Mouse (Mus musculus) lung, embryonic 14.5 days (tissue): ENCODE results near the gene Fat3. TPM values are rescaled to one million over a fixed set of nuclear protein-coding genes. Genes with fewer than 3 reads are reported as not detected.
A peak's percentile ranks its signal among the peaks of the same experiment; 100 is the strongest.

Experiments
- ATAC-seq: fragments of 200-750 bp; cut with Nextera tagmentation; 2 replicates; pipeline ENCODE4 v1.8.0; 2017; ENCODE audit warnings: mild to moderate bottlenecking, moderate TSS enrichment, moderate library complexity; ENCODE audit not compliant: insufficient read depth
- DNase-seq: peaks from one replicate; pipeline ENCODE4 v3.0.0-alpha.2; 2015
- H3K27ac ChIP-seq: fragments of 300-500 bp; sonication (generic); 2 replicates; pipeline ENCODE4 v1.5.1; 2014; ENCODE audit warnings: low read depth, mild to moderate bottlenecking, moderate library complexity
- H3K27me3 ChIP-seq: fragments of 300-500 bp; sonication (generic); 2 replicates; pipeline ENCODE4 v1.6.1; 2014; ENCODE audit warnings: low read length, control low read depth; ENCODE audit not compliant: insufficient read depth
- H3K36me3 ChIP-seq: fragments of 300-500 bp; sonication (generic); 2 replicates; pipeline ENCODE4 v1.6.1; 2014; ENCODE audit warnings: control low read depth; ENCODE audit not compliant: insufficient read depth
- H3K4me1 ChIP-seq: fragments of 300-500 bp; sonication (generic); 2 replicates; pipeline ENCODE4 v1.6.1; 2014; ENCODE audit warnings: antibody characterized with exemption, control low read depth; ENCODE audit not compliant: insufficient read depth
- H3K4me2 ChIP-seq: fragments of 300-500 bp; sonication (generic); 2 replicates; pipeline ENCODE4 v1.6.1; 2014; ENCODE audit warnings: mild to moderate bottlenecking
- H3K4me3 ChIP-seq: fragments of 300-500 bp; sonication (generic); 2 replicates; pipeline ENCODE4 v1.5.1; 2014; ENCODE audit warnings: low read depth, low read length
- H3K9ac ChIP-seq: fragments of 300-500 bp; sonication (generic); 2 replicates; pipeline ENCODE4 v1.6.1; 2014
- H3K9me3 ChIP-seq: fragments of 300-500 bp; sonication (generic); 2 replicates; pipeline ENCODE4 v1.6.1; 2016; ENCODE audit warnings: low read depth, low read length, control low read depth
- CTCF ChIP-seq: IDR thresholded peaks from 2 replicates; pipeline ENCODE4 v1.5.1; 2016; ENCODE audit warnings: antibody characterized with exemption, low read depth
- WGBS: fragments of 180-500 bp; shearing (Covaris S2); extraction: QIAGEN DNeasy Blood & Tissue Kit; methylation state at CpG from one replicate; pipeline ENCODE4 v1.1.7; 2014; 5-methylcytosine and 5-hydroxymethylcytosine counted together
- polyA plus RNA-seq: library from polyadenylated mRNA; unstranded; fragments of >200 nt; fragmentation: Nextera tagmentation; extraction: Ambion mirVana; gene quantifications from 2 replicates; pipeline ENCODE4 v1.2.1, GENCODE M21; 2014

The Fat3 gene
- polyA plus RNA-seq, 1 experiment from 2014 or later, result 1.2 TPM

DNA sequence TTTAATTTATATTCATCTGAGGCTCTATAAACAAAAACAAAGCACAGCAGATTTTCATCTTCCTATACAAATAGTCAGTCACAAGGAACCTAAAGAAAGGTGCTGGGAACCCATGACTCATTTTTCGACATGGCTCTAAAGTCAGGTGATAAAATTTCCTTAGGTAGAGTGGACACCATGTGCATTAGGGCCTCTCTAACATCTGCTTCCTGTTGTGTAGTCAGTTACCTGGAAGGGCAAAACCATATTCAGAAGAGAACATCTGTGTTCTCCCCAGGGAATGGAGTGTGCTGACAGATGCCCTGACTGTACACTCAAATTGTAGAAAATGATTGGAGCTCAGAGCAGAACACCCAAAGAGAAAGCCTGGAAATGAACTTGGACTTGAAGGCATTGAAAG, 14.9 kb downstream of the Fat3 start:
- Histone ChIP-seq H3K4me2 (no peak overlapping the region), H3K27me3 (no peaks in the 10 kb centered on the region), H3K9ac (no peak overlapping the region), H3K36me3 (no peaks in the 10 kb centered on the region), H3K4me1 (no peaks in the 10 kb centered on the region), H3K9me3 (no peaks in the 10 kb centered on the region), H3K27ac (no peak overlapping the region), H3K4me3 (no peak overlapping the region)
- ATAC-seq, result no peak
- no peak for DNase-seq
- WGBS, result 89% methylated on average over 1 of the region's 1 CpGs
- no peak for TF ChIP-seq CTCF

DNA sequence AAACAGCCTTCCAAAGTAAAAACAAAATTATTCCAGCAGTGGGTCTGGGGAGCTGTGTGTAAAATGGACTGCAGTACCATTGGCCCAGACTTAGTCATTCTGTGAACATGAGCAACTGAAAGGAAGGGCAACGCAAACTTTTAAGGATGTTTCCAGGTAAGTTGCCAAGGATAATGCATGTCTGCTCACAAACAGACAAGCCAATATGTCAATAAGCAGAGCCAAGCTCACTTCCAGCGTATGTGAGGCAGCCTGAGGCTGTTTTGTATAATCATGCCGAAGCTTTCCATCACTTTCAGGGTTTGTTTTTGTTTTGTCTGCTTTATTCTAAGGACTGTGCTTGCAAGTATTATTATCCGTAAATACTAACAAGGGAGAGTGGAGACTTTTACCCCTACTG, 15.9 kb downstream of the Fat3 start:
- ATAC-seq (no peak), DNase-seq (no peak)
- no peak for TF ChIP-seq CTCF
- Histone ChIP-seq H3K4me2 (no peak overlapping the region), H3K27ac (no peak overlapping the region), H3K9ac (no peak overlapping the region), H3K9me3 (no peaks in the 10 kb centered on the region), H3K4me1 (no peaks in the 10 kb centered on the region), H3K27me3 (no peaks in the 10 kb centered on the region), H3K36me3 (no peaks in the 10 kb centered on the region), H3K4me3 (no peak overlapping the region)
- WGBS, result 37% methylated on average over 4 of the region's 4 CpGs

DNA sequence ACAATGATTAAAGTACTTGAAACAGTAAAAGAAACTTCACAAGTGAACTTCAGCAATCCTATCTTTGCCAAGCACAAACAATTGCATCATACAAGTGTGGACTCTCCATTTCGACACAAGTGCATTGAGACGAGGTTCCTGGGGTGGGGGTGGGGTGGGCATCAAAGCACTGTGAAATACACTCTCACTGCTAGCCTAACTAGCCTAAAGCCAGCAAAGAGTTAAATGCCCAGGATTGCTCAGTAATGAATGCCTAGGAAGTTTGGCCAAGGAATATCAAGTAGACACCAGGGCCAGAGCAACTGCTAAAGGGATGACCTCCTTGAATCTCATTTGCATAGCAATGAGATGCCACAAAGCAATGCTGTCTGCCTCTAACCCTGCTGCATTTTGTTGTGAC, 16.3 kb downstream of the Fat3 start:
- ATAC-seq, result no peak
- H3K27ac ChIP-seq, result no peak overlapping the region
- no peaks in the 10 kb centered on the region for H3K9me3 ChIP-seq
- WGBS, result 41% methylated on average over 2 of the region's 2 CpGs
- no peaks in the 10 kb centered on the region for H3K27me3 ChIP-seq
- no peak for TF ChIP-seq CTCF
- no peaks in the 10 kb centered on the region for H3K36me3 ChIP-seq
- H3K9ac ChIP-seq, result no peak overlapping the region
- DNase-seq, result no peak
- H3K4me3 ChIP-seq, result no peak overlapping the region
- H3K4me1 ChIP-seq, result no peaks in the 10 kb centered on the region
- H3K4me2 ChIP-seq, result no peak overlapping the region

DNA sequence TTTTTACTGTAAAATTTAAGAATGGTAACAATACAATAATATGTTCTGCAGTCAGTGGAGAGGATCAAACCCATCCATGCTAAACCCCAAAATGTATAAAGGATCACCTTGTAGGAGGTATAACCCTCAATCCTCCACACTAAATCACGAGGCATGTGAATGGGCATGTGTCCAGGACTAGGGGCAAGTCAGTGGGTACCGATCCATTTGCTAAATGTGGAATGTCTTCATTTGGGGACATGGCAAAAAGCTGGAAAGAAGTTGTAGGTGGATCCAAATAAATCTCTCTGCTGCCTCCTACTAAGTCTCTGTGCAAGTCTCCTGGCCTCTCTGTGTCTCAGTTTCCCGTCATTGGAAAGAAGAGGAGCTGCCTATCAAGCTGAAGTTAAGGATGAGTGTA, 39.6 kb downstream of the Fat3 start:
- Histone ChIP-seq H3K36me3 (no peaks in the 10 kb centered on the region), H3K4me3 (no peak overlapping the region), H3K27me3 (no peaks in the 10 kb centered on the region), H3K4me2 (no peak overlapping the region), H3K9me3 (no peaks in the 10 kb centered on the region), H3K4me1 (no peaks in the 10 kb centered on the region), H3K9ac (no peak overlapping the region), H3K27ac (no peak overlapping the region)
- TF ChIP-seq CTCF, result no peak
- DNase-seq (no peak), ATAC-seq (no peak)
- WGBS, result 70% methylated on average over 3 of the region's 3 CpGs

DNA sequence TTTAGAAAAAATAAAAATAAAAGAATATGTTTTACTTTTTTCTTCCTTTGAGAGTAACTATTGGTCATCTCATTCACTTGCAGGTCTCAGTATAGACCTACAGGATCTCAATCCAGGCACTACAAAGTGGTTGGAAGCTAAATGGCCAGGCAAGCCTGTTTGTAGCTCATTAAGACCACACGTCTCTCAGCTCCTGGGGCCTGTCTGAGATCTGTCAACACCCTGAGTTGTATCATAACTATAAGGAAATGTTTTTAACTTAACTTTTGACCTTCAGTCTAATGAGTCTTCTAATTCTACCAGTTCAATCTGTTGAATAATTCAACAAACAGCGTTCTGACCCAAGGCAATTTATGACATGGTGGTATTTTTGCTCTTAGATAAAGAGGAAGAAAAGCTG, 40.5 kb downstream of the Fat3 start:
- H3K27me3 ChIP-seq, result no peaks in the 10 kb centered on the region
- no peaks in the 10 kb centered on the region for H3K9me3 ChIP-seq
- no peaks in the 10 kb centered on the region for H3K36me3 ChIP-seq
- peak; percentile 35 for DNase-seq
- no peak overlapping the region for H3K27ac ChIP-seq
- H3K4me2 ChIP-seq, result no peak overlapping the region
- ATAC-seq, result 0 out of 2 replicates have a peak, but pooled peaks have one; percentile 41
- WGBS, result 26% methylated on average over 2 of the region's 2 CpGs
- H3K9ac ChIP-seq, result no peak overlapping the region
- H3K4me3 ChIP-seq, result no peak overlapping the region
- H3K4me1 ChIP-seq, result no peaks in the 10 kb centered on the region
- TF ChIP-seq CTCF, result no peak

DNA sequence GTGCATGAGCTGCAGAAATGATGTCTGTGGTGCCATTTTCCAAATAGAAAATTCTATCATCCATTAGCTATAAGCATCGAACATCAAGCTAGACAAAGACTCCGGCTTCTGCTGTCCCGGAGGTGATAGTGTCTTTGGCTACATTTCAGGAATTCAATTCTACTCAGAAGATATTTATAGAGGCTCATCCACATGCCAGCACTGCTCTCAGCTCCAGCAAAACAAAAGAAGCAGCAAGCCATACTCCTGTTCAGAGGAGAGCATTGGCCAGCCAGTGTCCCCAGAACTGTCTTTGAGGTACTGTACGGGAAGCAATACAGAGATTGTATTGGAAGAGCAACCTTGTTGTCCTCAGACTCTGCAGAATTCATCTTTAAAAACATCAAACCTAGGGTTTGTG, 59.2 kb downstream of the Fat3 start:
- WGBS, result 62% methylated on average over 4 of the region's 4 CpGs
- Histone ChIP-seq H3K4me3 (no peak overlapping the region), H3K27ac (no peak overlapping the region), H3K9me3 (no peaks in the 10 kb centered on the region), H3K27me3 (no peaks in the 10 kb centered on the region), H3K4me2 (no peak overlapping the region), H3K36me3 (no peaks in the 10 kb centered on the region), H3K9ac (no peak overlapping the region), H3K4me1 (no peaks in the 10 kb centered on the region)
- peak; percentile 12 for DNase-seq
- ATAC-seq, result no peak
- TF ChIP-seq CTCF, result no peak

DNA sequence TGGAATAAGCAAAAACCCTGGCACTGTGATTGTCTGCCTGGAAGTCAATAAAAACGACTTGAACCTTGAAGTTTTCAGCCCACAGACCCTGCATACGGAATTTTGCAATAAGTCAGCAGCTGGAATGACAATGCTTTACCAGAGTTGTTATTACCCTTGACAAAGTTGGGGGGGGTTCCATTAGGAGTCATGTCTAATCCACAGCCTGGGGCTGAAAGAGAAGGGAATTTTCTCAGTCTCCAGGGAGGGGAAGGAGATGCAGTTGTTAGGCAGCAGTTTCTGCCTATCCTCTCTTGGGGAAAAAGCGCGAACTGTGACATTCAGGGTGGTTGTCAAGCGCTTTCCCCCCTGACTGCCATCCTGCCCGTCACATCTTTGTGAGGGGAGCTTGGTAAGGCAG, 60.4 kb downstream of the Fat3 start:
- H3K27me3 ChIP-seq, result no peaks in the 10 kb centered on the region
- no peaks in the 10 kb centered on the region for H3K36me3 ChIP-seq
- no peak for DNase-seq
- H3K4me3 ChIP-seq, result no peak overlapping the region
- ATAC-seq, result no peak
- no peak overlapping the region for H3K27ac ChIP-seq
- no peak overlapping the region for H3K9ac ChIP-seq
- WGBS, result 64% methylated on average over 6 of the region's 6 CpGs
- H3K9me3 ChIP-seq, result no peaks in the 10 kb centered on the region
- H3K4me2 ChIP-seq, result no peak overlapping the region
- no peak for TF ChIP-seq CTCF
- no peaks in the 10 kb centered on the region for H3K4me1 ChIP-seq

DNA sequence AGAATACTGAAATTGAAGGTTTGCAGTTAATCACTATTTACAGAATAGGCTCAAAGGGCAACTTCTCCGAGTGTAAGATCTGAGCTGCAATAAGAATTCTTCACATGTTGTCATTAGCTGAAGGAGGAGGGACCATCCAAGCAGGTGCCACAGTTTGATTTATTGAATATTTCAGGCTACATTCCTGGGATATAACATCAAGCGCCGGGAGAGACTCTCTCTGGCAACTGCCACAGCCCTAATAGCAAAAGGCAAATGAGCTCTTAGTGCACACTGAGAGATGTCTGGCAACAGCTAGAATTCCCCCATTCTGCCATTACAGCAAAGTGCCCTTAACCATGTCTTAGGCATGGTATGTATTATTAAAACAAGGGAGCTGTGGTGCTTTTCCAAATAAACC, 61.1 kb downstream of the Fat3 start:
- H3K36me3 ChIP-seq, result no peaks in the 10 kb centered on the region
- no peak overlapping the region for H3K27ac ChIP-seq
- H3K4me1 ChIP-seq, result no peaks in the 10 kb centered on the region
- WGBS, result 17% methylated on average over 3 of the region's 3 CpGs
- H3K4me3 ChIP-seq, result no peak overlapping the region
- ATAC-seq, result no peak
- no peak for DNase-seq
- H3K9ac ChIP-seq, result no peak overlapping the region
- no peaks in the 10 kb centered on the region for H3K27me3 ChIP-seq
- no peak for TF ChIP-seq CTCF
- no peak overlapping the region for H3K4me2 ChIP-seq
- no peaks in the 10 kb centered on the region for H3K9me3 ChIP-seq
